Mouse (Mus musculus): Measurements from ENCODE around the gene Gfod1.
A peak's percentile ranks its signal among the peaks of the same experiment; 100 is the strongest.

The Gfod1 gene

DNA sequence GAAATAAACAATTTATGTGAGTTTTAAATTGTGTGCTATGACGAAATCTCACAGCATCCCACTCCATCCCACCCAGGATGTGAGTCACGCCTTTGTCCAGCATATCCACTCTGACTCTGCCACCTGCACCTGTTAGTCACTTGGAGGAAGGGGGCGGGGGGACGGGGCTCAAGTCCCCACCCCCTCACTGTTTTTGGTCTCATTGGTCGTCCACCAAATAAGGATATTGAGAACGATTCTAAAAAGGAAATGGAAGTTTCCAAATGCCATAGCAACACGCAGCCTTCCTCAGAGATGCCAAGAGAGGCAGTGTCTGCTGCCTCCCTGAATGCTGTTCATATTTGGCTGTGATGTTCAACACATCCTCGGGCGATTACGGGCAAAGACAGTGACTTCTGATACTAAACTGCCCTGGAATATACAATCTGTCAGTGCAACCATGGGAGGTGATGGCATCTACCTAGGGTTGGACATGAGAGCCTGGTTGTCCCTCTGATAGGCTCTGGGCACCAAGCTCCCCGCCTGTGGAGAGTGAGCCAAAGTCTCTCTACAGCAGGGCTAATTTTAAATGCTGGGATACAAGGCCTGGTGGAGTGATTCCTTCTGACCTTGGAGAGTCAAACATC lies 41.7 kb downstream of the Gfod1 start:
- DNase-seq (ENCODE audit: low spot score in 2 of 2): no peak

DNA sequence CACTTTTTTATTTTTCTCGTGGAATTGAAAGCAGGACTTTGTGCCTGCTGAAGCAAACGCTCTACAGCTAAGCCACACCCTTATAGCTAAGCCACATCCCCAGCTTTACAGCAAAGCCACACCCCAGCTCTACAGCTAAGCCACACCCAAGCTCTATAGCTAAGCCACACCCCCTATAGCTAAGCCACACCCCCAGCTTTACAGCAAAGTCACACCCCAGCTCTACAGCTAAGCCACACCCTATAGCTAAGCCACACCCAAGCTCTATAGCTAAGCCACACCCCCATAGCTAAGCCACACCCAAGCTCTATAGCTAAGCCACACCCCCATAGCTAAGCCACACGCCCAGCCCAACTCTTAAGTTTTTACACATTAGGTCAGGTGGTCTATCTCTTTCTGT lies 42.7 kb downstream of the Gfod1 start:
- no peak for DNase-seq (ENCODE audit: low spot score in 2 of 2)

GRCm38 (mm10) chr13:43260731-43261130 lies 43.2 kb downstream of the Gfod1 start:
- no peak for DNase-seq (ENCODE audit: low spot score in 2 of 2)

GRCm38 (mm10) chr13:43256447-43256846 lies 47.5 kb downstream of the Gfod1 start:
- DNase-seq (ENCODE audit: low spot score in 2 of 2): no peak

- DNase-seq (ENCODE audit: low spot score in 2 of 2): no peak
Observed at GRCm38 (mm10) chr13:43253526-43253925, 50.4 kb downstream of the Gfod1 start.

GRCm38 (mm10) chr13:43252105-43252790 lies 51.7 kb downstream of the Gfod1 start:
- DNase-seq (ENCODE audit: low spot score in 2 of 2): no peak

- DNase-seq (ENCODE audit: low spot score in 2 of 2): no peak
Observed at GRCm38 (mm10) chr13:43251391-43251790, 52.6 kb downstream of the Gfod1 start.

- no peak for DNase-seq (ENCODE audit: low spot score in 2 of 2)
Observed at GRCm38 (mm10) chr13:43250653-43251052, 53.3 kb downstream of the Gfod1 start.

DNA sequence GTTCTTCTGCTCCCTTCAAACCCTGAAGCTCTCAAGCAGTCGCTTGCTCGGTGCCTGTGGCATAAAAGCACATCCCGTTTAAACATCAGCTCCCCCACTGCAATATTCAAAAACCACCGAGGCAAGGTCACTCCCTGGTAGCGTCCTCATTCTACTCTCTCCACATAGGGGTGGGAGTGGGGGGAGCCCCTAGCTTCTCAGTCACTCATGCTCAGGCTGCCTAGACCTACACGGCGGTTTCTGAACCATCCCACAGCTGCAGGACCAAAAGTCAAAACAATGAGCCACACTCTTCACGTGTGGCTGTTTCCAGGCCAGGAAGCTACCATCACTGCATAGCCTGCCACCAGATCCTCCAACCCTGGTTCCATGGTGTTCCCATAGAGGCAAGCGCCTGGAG lies 53.9 kb downstream of the Gfod1 start:
- no peak for DNase-seq (ENCODE audit: low spot score in 2 of 2)

GRCm38 (mm10) chr13:43248381-43248780 lies 55.6 kb downstream of the Gfod1 start:
- DNase-seq (ENCODE audit: low spot score in 2 of 2): no peak

DNA sequence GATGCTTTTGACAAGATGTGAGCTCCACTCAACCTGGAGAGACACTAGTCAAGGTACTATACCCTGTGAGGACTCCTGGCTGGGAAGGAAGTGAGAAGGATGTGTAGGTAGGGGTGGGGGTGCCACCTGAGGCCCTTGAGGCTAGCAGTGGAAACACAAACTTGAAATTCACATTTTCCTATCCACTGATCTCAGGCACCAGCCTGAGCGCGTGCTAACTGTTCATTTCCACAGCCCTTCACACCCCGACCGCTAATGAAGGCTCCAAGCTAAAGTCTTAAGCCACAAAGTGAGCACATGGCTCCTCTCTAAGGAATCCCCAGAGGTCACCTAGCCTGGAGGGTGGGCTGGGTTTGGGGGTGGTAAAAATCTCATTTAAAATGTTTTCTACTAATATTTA lies 57.1 kb downstream of the Gfod1 start:
- DNase-seq (ENCODE audit: low spot score in 2 of 2): no peak

- no peak for DNase-seq (ENCODE audit: low spot score in 2 of 2)
Observed at GRCm38 (mm10) chr13:43243793-43244192, 60.2 kb downstream of the Gfod1 start.

GRCm38 (mm10) chr13:43243240-43243639 lies 60.7 kb downstream of the Gfod1 start:
- no peak for DNase-seq (ENCODE audit: low spot score in 2 of 2)

DNA sequence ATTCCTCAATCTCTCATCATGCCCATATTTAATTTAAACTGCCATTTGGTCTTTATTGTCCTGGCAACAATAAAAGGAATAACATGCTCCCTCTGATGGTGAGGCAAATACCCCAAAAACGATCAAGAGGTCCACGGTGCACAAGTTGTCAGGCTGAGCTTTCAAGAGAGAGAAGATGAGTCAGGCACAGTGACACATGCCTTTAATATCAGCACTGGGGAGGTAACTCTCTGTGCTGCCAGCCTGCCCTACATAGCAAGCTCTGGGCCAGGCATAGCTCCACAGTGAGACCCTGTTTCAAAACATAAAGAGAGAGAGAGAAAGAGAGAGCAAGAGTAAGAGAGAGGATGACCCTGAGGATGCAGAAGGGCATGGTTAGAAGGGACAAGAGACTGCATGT lies 62.2 kb downstream of the Gfod1 start:
- no peak for DNase-seq (ENCODE audit: low spot score in 2 of 2)

GRCm38 (mm10) chr13:43241069-43241468 lies 62.9 kb downstream of the Gfod1 start:
- no peak for DNase-seq (ENCODE audit: low spot score in 2 of 2)

GRCm38 (mm10) chr13:43239790-43240216 lies 64.2 kb downstream of the Gfod1 start:
- peak in 1 of 2 experiments; percentile 48 for DNase-seq (ENCODE audit: low spot score in 2 of 2)

DNA sequence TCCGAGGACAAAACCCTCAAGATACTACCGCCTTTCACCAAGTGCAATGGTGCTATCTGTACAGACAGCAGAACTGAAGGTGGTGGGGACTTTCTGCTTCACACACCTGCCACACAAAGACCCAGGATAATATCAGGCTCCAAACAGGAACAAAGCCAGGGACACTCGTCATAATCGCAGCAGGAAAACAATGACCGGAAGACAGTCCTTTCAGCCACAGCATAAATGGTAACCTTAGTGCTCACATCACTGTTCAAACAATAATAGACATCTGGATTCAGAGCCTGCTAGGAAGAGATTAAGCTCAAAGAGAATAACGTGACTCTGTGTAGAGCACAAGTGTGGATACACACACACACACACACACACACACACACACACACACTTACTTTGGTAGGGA lies 67.3 kb downstream of the Gfod1 start:
- peak in 1 of 2 experiments; percentile 25 for DNase-seq (ENCODE audit: low spot score in 2 of 2)

GRCm38 (mm10) chr13:43235982-43236381 lies 68.0 kb downstream of the Gfod1 start:
- no peak for DNase-seq (ENCODE audit: low spot score in 2 of 2)

DNA sequence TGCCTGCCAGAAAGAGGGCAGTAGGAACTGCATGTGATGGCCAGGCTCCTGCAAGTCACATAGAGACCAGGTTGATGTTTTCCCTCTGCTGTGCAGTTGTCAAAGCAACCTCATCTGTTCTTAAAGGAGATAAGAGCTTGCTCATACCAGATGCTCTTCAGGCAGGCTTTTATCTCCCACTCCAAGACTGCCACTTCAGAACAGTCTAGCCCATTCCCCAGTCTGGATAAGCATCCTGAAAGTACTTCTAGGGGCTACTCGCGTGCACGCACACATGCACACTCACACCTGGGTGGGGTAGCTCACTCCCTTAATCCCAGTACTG lies 68.4 kb downstream of the Gfod1 start:
- no peak for DNase-seq (ENCODE audit: low spot score in 2 of 2)

- DNase-seq (ENCODE audit: low spot score in 2 of 2): no peak
Observed at GRCm38 (mm10) chr13:43234869-43235585, 68.9 kb downstream of the Gfod1 start.

- peak in 1 of 2 experiments; percentile 15 for DNase-seq (ENCODE audit: low spot score in 2 of 2)
Observed at GRCm38 (mm10) chr13:43233331-43233730, 70.6 kb downstream of the Gfod1 start.

DNA sequence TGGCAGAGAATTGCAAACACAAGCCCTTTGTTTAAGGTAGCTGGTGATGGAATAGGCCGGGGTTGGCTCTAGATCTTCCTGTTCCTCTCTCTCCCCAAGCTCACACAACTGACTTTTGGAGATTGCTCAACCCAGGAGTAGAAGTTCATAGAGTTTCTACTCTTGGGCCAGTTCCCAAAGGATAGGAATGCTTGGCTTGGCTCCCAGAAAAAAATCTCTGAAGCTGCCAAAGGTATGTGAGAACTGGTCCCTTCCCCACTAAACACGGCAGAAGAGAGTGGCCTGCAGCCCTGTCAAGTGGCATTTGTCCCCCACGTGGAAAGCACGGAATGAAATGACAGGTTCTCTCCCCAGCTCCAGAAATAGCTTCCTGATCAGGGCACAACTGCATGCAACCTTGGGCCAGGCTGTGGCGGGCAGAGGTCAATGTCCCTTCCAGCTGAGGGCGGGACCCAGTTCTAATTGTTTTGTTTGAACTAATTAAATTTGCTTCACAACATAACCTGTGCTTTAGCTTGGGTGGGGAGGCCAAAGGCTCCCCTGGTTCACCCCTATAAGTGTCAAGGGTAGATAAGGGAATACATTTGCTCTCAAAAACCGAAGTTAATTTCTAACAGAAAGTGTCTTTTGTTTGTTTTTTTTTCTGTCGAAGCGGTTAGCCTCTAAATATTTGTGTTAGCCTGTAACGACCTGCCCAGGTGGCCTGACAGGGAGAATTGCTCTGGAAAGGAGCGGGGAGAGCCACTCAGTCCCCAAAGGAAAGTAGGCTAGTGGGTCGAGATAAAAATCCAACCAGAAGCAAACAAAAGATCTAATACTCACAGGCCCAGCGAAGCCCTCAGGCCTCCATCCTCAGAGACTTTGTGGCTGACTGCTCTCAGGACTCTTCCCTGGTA lies 71.8 kb downstream of the Gfod1 start:
- peak; percentile 44 to 66 for DNase-seq (ENCODE audit: low spot score in 2 of 2)
